Mouse (Mus musculus) liver, postnatal 0 days (tissue): Measurements from ENCODE around the gene Pnmt. TPM values are rescaled to one million over a fixed set of nuclear protein-coding genes. Genes with fewer than 3 reads are reported as not detected.

Source experiments
- ATAC-seq: fragments of 200-750 bp; cut with Nextera tagmentation; 2 replicates; pipeline ENCODE4 v1.8.0; 2017; ENCODE audit warnings: mild to moderate bottlenecking, moderate library complexity
- DNase-seq: peaks from one replicate; pipeline ENCODE4 v3.0.0-alpha.2; 2016
- H3K27ac ChIP-seq: fragments of 300-500 bp; sonication (generic); 2 replicates; pipeline ENCODE4 v1.5.1; 2014; ENCODE audit warnings: antibody characterized with exemption, moderate library complexity, mild to moderate bottlenecking, low read depth
- H3K27me3 ChIP-seq: fragments of 300-500 bp; sonication (generic); 2 replicates; pipeline ENCODE4 v1.6.1; 2014; ENCODE audit warnings: low read length, control low read depth, mixed read lengths; ENCODE audit not compliant: insufficient read depth
- H3K36me3 ChIP-seq: fragments of 300-500 bp; sonication (generic); replicated peaks from 2 replicates; pipeline ENCODE4 v1.6.1; 2014; ENCODE audit warnings: mild to moderate bottlenecking, control low read depth, low read length, moderate library complexity, mixed read lengths; ENCODE audit not compliant: insufficient read depth
- H3K4me1 ChIP-seq: fragments of 300-500 bp; sonication (generic); 2 replicates; pipeline ENCODE4 v1.6.1; 2014; ENCODE audit warnings: antibody characterized with exemption, mild to moderate bottlenecking, control low read depth; ENCODE audit not compliant: insufficient read depth
- H3K4me2 ChIP-seq: fragments of 300-500 bp; sonication (generic); 2 replicates; pipeline ENCODE4 v1.6.1; 2014; ENCODE audit warnings: low read depth, mild to moderate bottlenecking, low read length, moderate library complexity, mixed read lengths
- H3K4me3 ChIP-seq: fragments of 300-500 bp; sonication (generic); 2 replicates; pipeline ENCODE4 v1.5.1; 2014; ENCODE audit warnings: low read depth, low read length
- H3K9ac ChIP-seq: fragments of 300-500 bp; sonication (generic); replicated peaks from 2 replicates; pipeline ENCODE4 v1.6.1; 2014; ENCODE audit warnings: mild to moderate bottlenecking, moderate library complexity
- H3K9me3 ChIP-seq: fragments of 300-500 bp; sonication (generic); 2 replicates; pipeline ENCODE4 v1.6.1; 2016; ENCODE audit warnings: mild to moderate bottlenecking, control low read depth, low read length, mixed read lengths
- CTCF ChIP-seq: sonication (generic); IDR thresholded peaks from 2 replicates; pipeline ENCODE4 v1.5.1; 2016; ENCODE audit warnings: antibody characterized with exemption, low read depth
- EP300 ChIP-seq: IDR thresholded peaks from 2 replicates; pipeline ENCODE4 v1.6.1; 2016; ENCODE audit warnings: antibody characterized with exemption, low read depth, mild to moderate bottlenecking
- WGBS: fragments of 180-500 bp; shearing (Covaris S2); extraction: QIAGEN DNeasy Blood & Tissue Kit; methylation state at CpG from one replicate; pipeline ENCODE4 v1.1.7; 2014; ENCODE audit not compliant: insufficient replicate concordance; 5-methylcytosine and 5-hydroxymethylcytosine counted together
- polyA plus RNA-seq: library from polyadenylated mRNA; unstranded; fragments of >200 nt; fragmentation: Nextera tagmentation; extraction: Ambion mirVana; gene quantifications from 2 replicates; pipeline ENCODE4 v1.2.1, GENCODE M21; 2015

The Pnmt gene
- polyA plus RNA-seq, 1 experiment from 2014 or later = not detected

DNA sequence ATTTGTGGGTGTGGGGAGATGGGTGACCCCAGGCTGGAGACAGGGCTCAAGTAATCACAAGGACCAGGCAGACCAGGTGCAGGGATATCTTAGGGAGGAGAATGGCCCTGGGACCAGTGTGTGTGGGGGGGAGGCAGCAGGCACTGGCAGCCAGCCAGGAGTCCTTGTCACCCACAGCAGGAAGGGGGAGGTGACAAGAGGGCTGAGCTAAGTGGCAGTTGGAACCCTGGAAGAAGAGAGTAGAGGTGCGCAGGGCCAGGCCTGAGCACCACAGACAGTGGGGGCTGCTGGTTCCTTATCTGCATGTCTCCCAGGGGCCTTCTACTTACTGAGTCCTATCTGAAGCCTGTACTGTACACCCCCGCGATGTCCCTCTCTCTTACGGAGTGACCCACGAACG, 7.1 kb downstream of the Pnmt start:
- Histone ChIP-seq H3K27me3 (peaks cover 6% of the 10 kb centered on the region; the same call in 1 of the 2 replicates), H3K4me1 (peaks cover 36% of the 10 kb centered on the region), H3K9ac (peak overlapping the region; percentile 54), H3K27ac (peak overlapping the region; percentile 84), H3K4me2 (peak overlapping the region; percentile 59), H3K4me3 (no peak overlapping the region), H3K36me3 (no peaks in the 10 kb centered on the region), H3K9me3 (no peaks in the 10 kb centered on the region)
- ATAC-seq = peak; percentile 74
- DNase-seq = peak; percentile 80
- WGBS = 25% methylated on average over 6 of the region's 6 CpGs
- TF ChIP-seq EP300 (peak; percentile 43; the same call in 1 of the 2 replicates), CTCF (no peak)

DNA sequence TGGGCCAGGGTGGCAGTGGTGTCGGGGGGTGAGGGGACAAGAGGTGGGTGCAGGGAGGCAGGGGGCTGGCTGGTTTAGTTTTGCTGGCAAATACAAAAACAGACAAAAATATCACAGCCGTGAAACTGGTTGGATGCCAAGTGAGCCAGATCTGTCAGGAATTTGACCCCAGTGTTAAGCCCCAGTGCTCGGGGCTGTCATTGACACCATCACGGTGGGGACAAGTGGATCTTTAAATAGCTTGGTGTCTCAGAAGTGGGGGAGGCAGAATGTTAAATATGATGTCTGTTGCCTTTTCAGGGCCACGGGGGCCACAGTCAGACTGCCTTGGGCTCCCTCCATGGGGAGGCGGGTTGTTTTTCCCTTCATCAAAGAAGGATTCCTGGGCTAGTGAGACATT, 8.1 kb downstream of the Pnmt start:
- Histone ChIP-seq H3K36me3 (no peaks in the 10 kb centered on the region), H3K27me3 (0 out of 2 replicates have a peak, but pooled peaks cover 4% of the 10 kb centered on the region), H3K4me1 (peaks cover 36% of the 10 kb centered on the region), H3K27ac (peak overlapping the region; percentile 84), H3K4me3 (no peak overlapping the region), H3K9me3 (no peaks in the 10 kb centered on the region), H3K9ac (peak overlapping the region; percentile 34), H3K4me2 (peak overlapping the region; percentile 26; the same call in 1 of the 2 replicates)
- no peak for ATAC-seq
- TF ChIP-seq EP300 (no peak), CTCF (no peak)
- 59% methylated on average over 6 of the region's 6 CpGs for WGBS
- DNase-seq = peak; percentile 15

DNA sequence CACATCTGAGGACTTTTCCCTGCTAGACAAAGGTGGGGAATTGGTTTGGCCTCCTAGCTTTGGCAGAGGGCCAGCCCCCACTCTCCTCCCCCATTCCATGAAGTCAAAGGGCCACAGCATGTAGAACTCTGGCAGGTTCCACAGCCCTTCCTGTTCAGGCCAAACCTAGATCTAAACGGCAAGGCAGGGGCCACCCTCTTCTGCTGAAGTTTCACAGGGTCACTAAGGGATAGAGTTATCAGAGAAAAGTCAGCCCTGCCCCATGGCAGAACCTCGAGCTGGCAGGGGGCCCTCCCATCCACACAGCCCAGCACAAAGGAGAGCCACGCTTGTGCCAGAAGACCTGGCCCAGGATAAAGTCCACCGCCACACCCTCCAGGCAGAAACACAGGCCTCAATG, 8.8 kb downstream of the Pnmt start:
- no peaks in the 10 kb centered on the region for H3K9me3 ChIP-seq
- no peaks in the 10 kb centered on the region for H3K36me3 ChIP-seq
- no peak overlapping the region for H3K4me3 ChIP-seq
- H3K4me1 ChIP-seq = peaks cover 42% of the 10 kb centered on the region
- H3K9ac ChIP-seq = no peak overlapping the region
- H3K27ac ChIP-seq = peak overlapping the region; percentile 84
- WGBS = 41% methylated on average over 4 of the region's 4 CpGs
- DNase-seq (peak; percentile 71), ATAC-seq (peak; percentile 49)
- 0 out of 2 replicates have a peak, but pooled peaks cover 2% of the 10 kb centered on the region for H3K27me3 ChIP-seq
- no peak overlapping the region for H3K4me2 ChIP-seq
- TF ChIP-seq CTCF (no peak), EP300 (no peak)

DNA sequence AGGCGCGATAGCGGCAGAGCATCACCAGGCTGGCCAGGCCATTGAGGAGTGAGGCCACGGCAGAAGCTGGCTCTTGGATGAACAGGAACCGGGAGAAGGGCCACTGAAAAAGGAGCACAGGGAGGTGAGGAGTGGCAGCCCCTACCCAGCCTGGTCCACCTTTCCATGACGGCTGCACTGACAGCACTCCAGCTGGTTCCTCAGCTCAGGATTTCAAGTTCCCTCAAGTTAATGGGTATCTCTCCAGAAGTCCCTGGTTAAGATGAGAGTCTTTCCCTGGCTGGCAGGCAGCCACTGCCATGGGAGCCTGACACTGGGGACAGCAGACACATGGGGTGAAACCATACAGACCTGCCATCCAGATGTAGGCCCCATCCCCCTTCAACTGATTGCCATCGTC, 11.7 kb downstream of the Pnmt start:
- Histone ChIP-seq H3K4me1 (peaks cover 37% of the 10 kb centered on the region), H3K4me2 (no peak overlapping the region), H3K9ac (no peak overlapping the region), H3K27ac (no peak overlapping the region), H3K36me3 (no peaks in the 10 kb centered on the region), H3K9me3 (no peaks in the 10 kb centered on the region), H3K27me3 (no peaks in the 10 kb centered on the region), H3K4me3 (no peak overlapping the region)
- 88% methylated on average over 7 of the region's 7 CpGs for WGBS
- TF ChIP-seq EP300 = no peak
- TF ChIP-seq CTCF = no peak
- DNase-seq (no peak), ATAC-seq (no peak)

DNA sequence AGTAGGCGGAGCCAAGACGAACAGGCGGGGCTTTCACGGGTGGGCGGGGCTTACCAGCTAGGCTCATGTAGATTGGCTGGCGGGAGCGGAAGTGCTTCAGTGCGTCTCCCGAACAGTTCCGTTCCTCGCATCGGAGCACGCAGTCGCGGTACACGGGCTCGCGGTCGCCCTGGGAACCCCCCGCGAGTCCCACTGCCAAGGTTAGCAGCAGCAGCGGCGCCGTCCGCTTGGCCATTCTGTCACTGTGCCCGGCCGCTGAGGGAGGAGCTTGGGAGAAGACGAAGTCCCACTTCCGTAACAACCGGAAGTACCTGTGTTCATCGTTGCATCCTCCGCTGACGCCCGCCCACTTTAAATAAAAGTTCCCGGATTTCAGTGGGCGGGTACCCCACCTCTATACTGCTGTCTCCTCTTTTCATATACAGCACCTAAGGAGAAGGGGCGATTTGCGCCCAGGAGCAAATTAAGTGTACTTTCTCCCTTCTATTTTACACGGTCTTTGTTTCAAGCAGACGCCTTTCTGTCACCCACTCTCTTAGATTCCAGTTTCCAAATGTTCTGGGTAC, 14.0 kb downstream of the Pnmt start, which contains the start of gene Pgap3:
Gene Pgap3, minus strand, starts transcription at position 330 of the 566 bp plus-strand sequence.
- TF ChIP-seq EP300 (no peak), CTCF (no peak)
- ATAC-seq = peak; percentile 93
- WGBS = under 1% methylated on average over 40 of the region's 40 CpGs
- Histone ChIP-seq H3K27me3 (no peaks in the 10 kb centered on the region), H3K36me3 (no peaks in the 10 kb centered on the region), H3K4me2 (peak within 1 kb of the TSS; percentile 80), H3K4me1 (peaks cover 14% of the 10 kb centered on the region), H3K4me3 (peak within 1 kb of the TSS; percentile 77), H3K27ac (peak within 1 kb of the TSS; percentile 99), H3K9me3 (no peaks in the 10 kb centered on the region), H3K9ac (peak within 1 kb of the TSS; percentile 83)
- peak; percentile 92 for DNase-seq

DNA sequence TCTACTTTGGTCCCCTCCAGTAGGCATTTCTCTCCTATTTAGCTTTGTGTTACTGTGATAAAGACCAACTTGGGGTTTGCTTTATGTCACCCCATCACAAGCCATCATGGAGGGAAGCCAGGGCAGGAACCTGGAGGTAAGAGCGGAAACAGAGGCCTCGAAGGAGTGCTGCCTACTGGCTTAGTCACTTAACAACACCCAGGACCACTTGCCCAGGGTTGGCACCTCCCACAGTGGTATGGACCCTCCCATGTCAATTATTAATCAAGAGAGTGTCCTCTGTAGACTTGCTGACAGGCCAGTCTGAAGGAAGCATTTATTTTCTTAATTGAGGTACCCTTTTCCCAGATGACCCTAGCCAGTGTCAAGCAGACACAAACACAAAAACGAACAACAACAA, 14.6 kb downstream of the Pnmt start:
- H3K9ac ChIP-seq = peak overlapping the region; percentile 83
- DNase-seq (no peak), ATAC-seq (peak; percentile 22; the same call in 1 of the 2 replicates)
- peak overlapping the region; percentile 80 for H3K4me2 ChIP-seq
- H3K27ac ChIP-seq = peak overlapping the region; percentile 99
- TF ChIP-seq CTCF = no peak
- no peak for TF ChIP-seq EP300
- no peaks in the 10 kb centered on the region for H3K27me3 ChIP-seq
- H3K4me3 ChIP-seq = peak overlapping the region; percentile 77
- H3K36me3 ChIP-seq = no peaks in the 10 kb centered on the region
- WGBS = 49% methylated on average over 3 of the region's 3 CpGs
- no peaks in the 10 kb centered on the region for H3K9me3 ChIP-seq
- H3K4me1 ChIP-seq = peaks cover 12% of the 10 kb centered on the region; the same call in 1 of the 2 replicates
